20 mouse cellular contexts compared by ENCODE assay signal in genomic region chr1:58301073-58301472, GRCm38 (mm10). TPM values are rescaled to one million over a fixed set of nuclear protein-coding genes. Genes with fewer than 3 reads are reported as not detected.
"Had no signal": no experiment of that assay in that cellular context is flagged by ENCODE, and none has a peak within 500 bp of the region (broad histone marks: within the 10 kb centered on the region; RNA-seq: fewer than 3 reads in every experiment).

No protein-coding gene starts in this region.

- H3K27ac ChIP-seq: kidney, embryonic 15.5 days; left cerebral cortex, adult 2 months; limb, embryonic 15.5 days; liver, embryonic 12.5 days; lung, embryonic 15.5 days; macrophage; midbrain, embryonic 15.5 days; neural tube, embryonic 15.5 days; stomach, postnatal 0 days had no signal

- H3K4me3 ChIP-seq: kidney, embryonic 15.5 days; left cerebral cortex, adult 2 months; limb, embryonic 15.5 days; liver, embryonic 12.5 days; lung, embryonic 15.5 days; megakaryocyte, embryonic 14.5 days; midbrain, embryonic 15.5 days; neural tube, embryonic 15.5 days had no signal

- DNase-seq: kidney, adult 2 months; kidney, postnatal 25 days; lung, postnatal 14 days; right cerebral cortex, adult 18-20 months; right cerebral cortex, postnatal 25 days; thymus, adult 2 months had no signal

- H3K9me3 ChIP-seq: kidney, embryonic 15.5 days; limb, embryonic 15.5 days; liver, embryonic 12.5 days; lung, embryonic 15.5 days; megakaryocyte, embryonic 14.5 days; midbrain, embryonic 15.5 days; neural tube, embryonic 15.5 days had no signal

- ATAC-seq: liver, embryonic 12.5 days; midbrain, embryonic 15.5 days had no signal

- H3K27me3 ChIP-seq: kidney, embryonic 15.5 days; limb, embryonic 15.5 days; liver, embryonic 12.5 days; lung, embryonic 15.5 days; midbrain, embryonic 15.5 days; neural tube, embryonic 15.5 days had no signal

- H3K4me1 ChIP-seq: midbrain, embryonic 15.5 days; neural tube, embryonic 15.5 days had no signal

- H3K4me2 ChIP-seq: kidney, embryonic 15.5 days; limb, embryonic 15.5 days; liver, embryonic 12.5 days; lung, embryonic 15.5 days; midbrain, embryonic 11.5 days; midbrain, embryonic 15.5 days; neural tube, embryonic 15.5 days had no signal

- H3K36me3 ChIP-seq: kidney, embryonic 15.5 days; limb, embryonic 15.5 days; liver, embryonic 12.5 days; lung, embryonic 15.5 days; midbrain, embryonic 15.5 days; neural tube, embryonic 15.5 days had no signal

- H3K9ac ChIP-seq: kidney, embryonic 15.5 days; limb, embryonic 15.5 days; liver, embryonic 12.5 days; lung, embryonic 15.5 days; midbrain, embryonic 15.5 days; neural tube, embryonic 15.5 days had no signal

RNA-seq across cellular contexts. Expression of gene Aox2, which starts 22.9 kb away (rescaled TPM):
- polyA plus RNA-seq: limb, embryonic 11.5 days; liver, embryonic 12.5 days; liver, embryonic 16.5 days; midbrain, embryonic 11.5 days; midbrain, embryonic 15.5 days; neural tube, embryonic 11.5 days had no signal
